Comparison of ENCODE assay signal across 16 mouse cellular contexts in genomic region chr4:97626002-97626720, GRCm38 (mm10).
DNase-seq lines count a peak whose midpoint lies in the region; ATAC-seq and TF ChIP-seq lines count a peak whose summit lies in the region.
"Had no signal": no experiment of that assay in that cellular context is flagged by ENCODE, and none has a peak within 500 bp of the region (broad histone marks: within the 10 kb centered on the region; RNA-seq: fewer than 3 reads in every experiment).

No protein-coding gene starts in this region.

- H3K4me3 ChIP-seq in forebrain, embryonic 12.5 days (replicated peaks): no peak overlapping the region
- H3K4me3 ChIP-seq in forebrain, embryonic 15.5 days: no peak overlapping the region
- H3K4me3 ChIP-seq in midbrain, embryonic 13.5 days (replicated peaks): no peak overlapping the region
- no peak overlapping the region for H3K4me3 ChIP-seq in midbrain, embryonic 10.5 days
- no peak overlapping the region for H3K4me3 ChIP-seq in forebrain, embryonic 13.5 days
- no peak overlapping the region for H3K4me3 ChIP-seq in hindbrain, postnatal 0 days (ENCODE audit: low read length)
- H3K4me3 ChIP-seq in neural tube, embryonic 15.5 days (replicated peaks): no peak overlapping the region
- H3K4me3 ChIP-seq: limb, embryonic 13.5 days; neural tube, embryonic 12.5 days had no signal

- 0 out of 2 replicates have a peak overlapping the region, but pooled peaks have one; percentile 8 for H3K4me2 ChIP-seq in forebrain, embryonic 12.5 days
- H3K4me2 ChIP-seq in forebrain, embryonic 15.5 days (replicated peaks): no peak overlapping the region
- no peak overlapping the region for H3K4me2 ChIP-seq in midbrain, embryonic 13.5 days (replicated peaks)
- H3K4me2 ChIP-seq in forebrain, embryonic 13.5 days: peak overlapping the region; percentile 24; the same call in 1 of the 2 replicates
- H3K4me2 ChIP-seq in hindbrain, postnatal 0 days (ENCODE audit: low read depth, low read length): no peak overlapping the region
- H3K4me2 ChIP-seq in neural tube, embryonic 15.5 days: no peak overlapping the region
- H3K4me2 ChIP-seq: limb, embryonic 13.5 days; neural tube, embryonic 12.5 days had no signal

- no peak for DNase-seq in midbrain, embryonic 10.5 days (ENCODE audit: low spot score)
- peak; percentile 68 for DNase-seq in hindbrain, postnatal 0 days (ENCODE audit: low spot score)
- DNase-seq in heart, postnatal 25 days (ENCODE audit: low spot score): no peak
- DNase-seq: adrenal gland, postnatal 36 days; B cell, adult 2 months; heart, postnatal 10 days; kidney, adult 11 months; layer of hippocampus, adult 9-11 months; liver, postnatal 0 days had no signal

- peaks cover 23% of the 10 kb centered on the region for H3K4me1 ChIP-seq in forebrain, embryonic 12.5 days
- H3K4me1 ChIP-seq in forebrain, embryonic 15.5 days: peaks cover 23% of the 10 kb centered on the region
- H3K4me1 ChIP-seq in midbrain, embryonic 13.5 days (replicated peaks): peaks cover 19% of the 10 kb centered on the region
- peaks cover 19% of the 10 kb centered on the region for H3K4me1 ChIP-seq in midbrain, embryonic 10.5 days
- H3K4me1 ChIP-seq in forebrain, embryonic 13.5 days: peaks cover 34% of the 10 kb centered on the region
- peaks cover 11% of the 10 kb centered on the region; the same call in 1 of the 2 replicates for H3K4me1 ChIP-seq in hindbrain, postnatal 0 days (ENCODE audit: insufficient read depth, low read length)
- H3K4me1 ChIP-seq in neural tube, embryonic 15.5 days: peaks cover 20% of the 10 kb centered on the region

- intact Hi-C loops in heart, postnatal 25 days (cut with DNase I): no loop called here

- no peak for TF ChIP-seq CTCF in hindbrain, postnatal 0 days (IDR thresholded peaks at IDR 0.05; ENCODE audit: low read depth)

- no peak; the same call in 1 of the 2 replicates for ATAC-seq in forebrain, embryonic 12.5 days (ENCODE audit: low FRiP score)
- ATAC-seq in forebrain, embryonic 15.5 days (replicated peaks): no peak
- ATAC-seq in midbrain, embryonic 13.5 days: 0 out of 2 replicates have a peak, but pooled peaks have one; percentile 16
- no peak for ATAC-seq in forebrain, embryonic 13.5 days
- ATAC-seq in hindbrain, postnatal 0 days: peak; percentile 73
- ATAC-seq in neural tube, embryonic 15.5 days (ENCODE audit: low FRiP score): no peak
- ATAC-seq: liver, postnatal 0 days had no signal

- peaks cover 8% of the 10 kb centered on the region; the same call in 1 of the 2 replicates for H3K27me3 ChIP-seq in forebrain, embryonic 12.5 days
- H3K27me3 ChIP-seq in forebrain, embryonic 15.5 days: no peaks in the 10 kb centered on the region
- no peaks in the 10 kb centered on the region for H3K27me3 ChIP-seq in midbrain, embryonic 13.5 days
- H3K27me3 ChIP-seq in midbrain, embryonic 10.5 days (ENCODE audit: low read depth, poor library complexity, severe bottlenecking): peaks cover 21% of the 10 kb centered on the region
- no peaks in the 10 kb centered on the region for H3K27me3 ChIP-seq in forebrain, embryonic 13.5 days
- H3K27me3 ChIP-seq in hindbrain, postnatal 0 days (ENCODE audit: insufficient read depth, low read length): no peaks in the 10 kb centered on the region
- no peaks in the 10 kb centered on the region for H3K27me3 ChIP-seq in neural tube, embryonic 15.5 days (replicated peaks)
- H3K27me3 ChIP-seq: neural tube, embryonic 12.5 days had no signal

- no peaks in the 10 kb centered on the region for H3K9me3 ChIP-seq in forebrain, embryonic 12.5 days
- no peaks in the 10 kb centered on the region for H3K9me3 ChIP-seq in forebrain, embryonic 15.5 days
- no peaks in the 10 kb centered on the region for H3K9me3 ChIP-seq in midbrain, embryonic 13.5 days
- no peaks in the 10 kb centered on the region for H3K9me3 ChIP-seq in midbrain, embryonic 10.5 days (replicated peaks)
- H3K9me3 ChIP-seq in forebrain, embryonic 13.5 days (replicated peaks): no peaks in the 10 kb centered on the region
- H3K9me3 ChIP-seq in hindbrain, postnatal 0 days (ENCODE audit: low read length): no peaks in the 10 kb centered on the region
- no peaks in the 10 kb centered on the region for H3K9me3 ChIP-seq in neural tube, embryonic 15.5 days (replicated peaks)
- H3K9me3 ChIP-seq: limb, embryonic 13.5 days; neural tube, embryonic 12.5 days had no signal

- H3K9ac ChIP-seq in forebrain, embryonic 12.5 days: no peak overlapping the region
- H3K9ac ChIP-seq in forebrain, embryonic 15.5 days (replicated peaks): no peak overlapping the region
- H3K9ac ChIP-seq in midbrain, embryonic 13.5 days (replicated peaks): no peak overlapping the region
- 0 out of 2 replicates have a peak overlapping the region, but pooled peaks have one; percentile 39 for H3K9ac ChIP-seq in forebrain, embryonic 13.5 days
- no peak overlapping the region for H3K9ac ChIP-seq in hindbrain, postnatal 0 days (replicated peaks; ENCODE audit: low read length)
- H3K9ac ChIP-seq in neural tube, embryonic 15.5 days (replicated peaks): no peak overlapping the region
- H3K9ac ChIP-seq: limb, embryonic 13.5 days; liver, postnatal 0 days; neural tube, embryonic 12.5 days had no signal

- no peaks in the 10 kb centered on the region for H3K36me3 ChIP-seq in forebrain, embryonic 12.5 days (replicated peaks)
- H3K36me3 ChIP-seq in forebrain, embryonic 15.5 days: no peaks in the 10 kb centered on the region
- no peaks in the 10 kb centered on the region for H3K36me3 ChIP-seq in midbrain, embryonic 13.5 days
- no peaks in the 10 kb centered on the region for H3K36me3 ChIP-seq in midbrain, embryonic 10.5 days
- H3K36me3 ChIP-seq in forebrain, embryonic 13.5 days (ENCODE audit: poor library complexity, severe bottlenecking): no peaks in the 10 kb centered on the region
- no peaks in the 10 kb centered on the region for H3K36me3 ChIP-seq in hindbrain, postnatal 0 days (ENCODE audit: insufficient read depth, low read length)
- H3K36me3 ChIP-seq in neural tube, embryonic 15.5 days: no peaks in the 10 kb centered on the region
- H3K36me3 ChIP-seq: limb, embryonic 13.5 days; neural tube, embryonic 12.5 days had no signal

- H3K27ac ChIP-seq in forebrain, embryonic 12.5 days: peak overlapping the region; percentile 25; the same call in 1 of the 2 replicates
- no peak overlapping the region for H3K27ac ChIP-seq in forebrain, embryonic 15.5 days (replicated peaks)
- no peak overlapping the region for H3K27ac ChIP-seq in midbrain, embryonic 13.5 days
- no peak overlapping the region for H3K27ac ChIP-seq in midbrain, embryonic 10.5 days (replicated peaks)
- H3K27ac ChIP-seq in forebrain, embryonic 13.5 days: peak overlapping the region; percentile 55
- H3K27ac ChIP-seq in hindbrain, postnatal 0 days: peak overlapping the region; percentile 64
- H3K27ac ChIP-seq in neural tube, embryonic 15.5 days (replicated peaks): no peak overlapping the region
- H3K27ac ChIP-seq: limb, embryonic 13.5 days; neural tube, embryonic 12.5 days had no signal

- WGBS in forebrain, embryonic 12.5 days: 22% methylated on average over 16 of the region's 16 CpGs
- 13% methylated on average over 16 of the region's 16 CpGs for WGBS in forebrain, embryonic 15.5 days
- 32% methylated on average over 16 of the region's 16 CpGs for WGBS in midbrain, embryonic 13.5 days
- 41% methylated on average over 16 of the region's 16 CpGs for WGBS in midbrain, embryonic 10.5 days
- 16% methylated on average over 16 of the region's 16 CpGs for WGBS in forebrain, embryonic 13.5 days
- 24% methylated on average over 16 of the region's 16 CpGs for WGBS in hindbrain, postnatal 0 days
- WGBS in neural tube, embryonic 15.5 days: 32% methylated on average over 16 of the region's 16 CpGs

Comparison
In these comparisons a context has a peak if more than half of its experiments do, and no peak if none do; other contexts are left out.
1. H3K27ac ChIP-seq: peak in forebrain, embryonic 12.5 days (single experiment), forebrain, embryonic 13.5 days (single experiment) and hindbrain, postnatal 0 days (single experiment); none in forebrain, embryonic 15.5 days (single experiment), midbrain, embryonic 13.5 days (single experiment), midbrain, embryonic 10.5 days (single experiment) and neural tube, embryonic 15.5 days (single experiment).
2. H3K4me2 ChIP-seq: peak in forebrain, embryonic 12.5 days (single experiment) and forebrain, embryonic 13.5 days (single experiment); none in forebrain, embryonic 15.5 days (single experiment), midbrain, embryonic 13.5 days (single experiment), hindbrain, postnatal 0 days (single experiment) and neural tube, embryonic 15.5 days (single experiment).
3. ATAC-seq: peak in midbrain, embryonic 13.5 days (single experiment) and hindbrain, postnatal 0 days (single experiment); none in forebrain, embryonic 12.5 days (single experiment), forebrain, embryonic 15.5 days (single experiment), forebrain, embryonic 13.5 days (single experiment) and neural tube, embryonic 15.5 days (single experiment).